Mouse (Mus musculus): ENCODE measurements at regions not wholly inside any gene's neighbourhood (a gene's known extent, or its start where the extent isn't known, plus 50 kb on each side); places are given as distances from the start of the nearest gene placed in this dataset.
A peak's percentile ranks its signal among the peaks of the same experiment; 100 is the strongest.

- ATAC-seq (ENCODE audit: low TSS enrichment): peak; percentile 73; the same call in 1 of the 2 replicates
These were observed 176.6 kb upstream of the Vstm2a start for GRCm38 (mm10) chr11:16080811-16081351.

GRCm38 (mm10) chr11:16113843-16114242, 143.7 kb upstream of the Vstm2a start:
- no peak for ATAC-seq (ENCODE audit: low TSS enrichment)

All from frontal cortex, adult (tissue).